Mouse (Mus musculus) hindbrain, embryonic 13.5 days (tissue): ENCODE results near the gene Rgs6. TPM values are rescaled to one million over a fixed set of nuclear protein-coding genes. Genes with fewer than 3 reads are reported as not detected.

Experiments
- ATAC-seq: fragments of 200-750 bp; cut with Nextera tagmentation; 2 replicates; pipeline ENCODE4 v1.8.0; 2017; ENCODE audit warnings: moderate TSS enrichment; ENCODE audit not compliant: low FRiP score
- H3K27ac ChIP-seq: fragments of 300-500 bp; sonication (generic); 2 replicates; pipeline ENCODE4 v1.5.1; 2015; ENCODE audit warnings: inconsistent platforms, mild to moderate bottlenecking, moderate library complexity
- H3K27me3 ChIP-seq: fragments of 300-500 bp; sonication (generic); 2 replicates; pipeline ENCODE4 v1.6.1; 2015; ENCODE audit warnings: mild to moderate bottlenecking, inconsistent platforms
- H3K36me3 ChIP-seq: fragments of 300-500 bp; sonication (generic); 2 replicates; pipeline ENCODE4 v1.6.1; 2015; ENCODE audit warnings: mild to moderate bottlenecking, inconsistent platforms
- H3K4me1 ChIP-seq: fragments of 300-500 bp; sonication (generic); replicated peaks from 2 replicates; pipeline ENCODE4 v1.6.1; 2015; ENCODE audit warnings: inconsistent platforms
- H3K4me2 ChIP-seq: fragments of 300-500 bp; sonication (generic); 2 replicates; pipeline ENCODE4 v1.6.1; 2015; ENCODE audit warnings: inconsistent platforms, mild to moderate bottlenecking, moderate library complexity
- H3K4me3 ChIP-seq: fragments of 300-500 bp; sonication (generic); 2 replicates; pipeline ENCODE4 v1.5.1; 2015; ENCODE audit warnings: mild to moderate bottlenecking, inconsistent platforms
- H3K9ac ChIP-seq: fragments of 300-500 bp; sonication (generic); 2 replicates; pipeline ENCODE4 v1.6.1; 2015; ENCODE audit warnings: mild to moderate bottlenecking, inconsistent platforms
- H3K9me3 ChIP-seq: fragments of 300-500 bp; sonication (generic); 2 replicates; pipeline ENCODE4 v1.6.1; 2016; ENCODE audit warnings: inconsistent platforms
- WGBS: fragments of 180-500 bp; shearing (Covaris S2); methylation state at CpG from one replicate; pipeline ENCODE4 v1.1.7; 2015; 5-methylcytosine and 5-hydroxymethylcytosine counted together
- polyA plus RNA-seq: library from polyadenylated mRNA; unstranded; fragments of >200 nt; fragmentation: Nextera tagmentation; extraction: Ambion mirVana; gene quantifications from 2 replicates; pipeline ENCODE4 v1.2.1, GENCODE M21; 2015

The Rgs6 gene
- polyA plus RNA-seq, 1 experiment from 2014 or later = 7.4 TPM

DNA sequence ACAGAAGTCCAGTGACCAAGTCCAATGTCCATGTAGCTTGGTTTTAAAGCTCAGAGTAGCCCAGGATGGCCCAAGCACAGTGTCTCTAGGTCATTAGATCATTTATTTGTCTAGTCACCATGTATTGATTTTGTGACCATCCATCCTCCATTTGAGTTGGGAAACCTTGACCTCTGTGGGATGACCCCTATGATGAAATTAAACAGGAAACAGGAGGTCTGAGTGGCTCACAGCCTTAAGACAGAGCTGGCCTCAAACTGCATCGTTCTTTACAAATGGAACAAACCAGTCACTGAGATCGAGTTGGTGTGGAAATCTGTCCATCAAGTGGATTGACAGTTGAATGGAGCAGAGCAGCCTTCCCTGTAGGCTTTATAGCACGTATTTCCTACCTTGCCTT is 536.0 kb downstream of the Rgs6 start:
- ATAC-seq = no peak
- H3K27me3 ChIP-seq = no peaks in the 10 kb centered on the region
- no peak overlapping the region for H3K4me3 ChIP-seq
- peaks cover 7% of the 10 kb centered on the region for H3K4me1 ChIP-seq
- WGBS = 67% methylated on average over 3 of the region's 3 CpGs
- no peak overlapping the region for H3K4me2 ChIP-seq
- H3K9ac ChIP-seq = no peak overlapping the region
- H3K9me3 ChIP-seq = no peaks in the 10 kb centered on the region
- no peaks in the 10 kb centered on the region for H3K36me3 ChIP-seq
- H3K27ac ChIP-seq = no peak overlapping the region

DNA sequence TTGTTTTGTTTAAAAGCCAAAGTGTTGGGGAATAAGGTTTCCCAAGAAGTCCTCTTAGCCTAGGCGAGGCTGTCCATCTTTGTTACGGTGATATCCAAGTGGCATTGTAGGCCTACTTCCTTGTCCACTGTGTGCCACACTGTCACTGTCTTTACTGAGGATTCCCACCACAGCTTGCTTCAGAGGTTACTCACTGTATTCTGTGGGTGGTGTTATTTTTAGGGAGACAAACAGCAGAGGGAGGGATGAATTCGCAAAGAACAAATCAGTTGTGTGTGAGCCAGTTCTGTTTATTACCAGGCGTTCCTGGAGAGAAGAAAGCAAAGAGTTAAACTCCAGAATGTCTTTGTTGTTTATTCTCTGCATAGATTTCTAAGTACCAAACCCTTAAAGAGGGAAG is 537.2 kb downstream of the Rgs6 start:
- 90% methylated on average over 4 of the region's 4 CpGs for WGBS
- Histone ChIP-seq H3K9me3 (no peaks in the 10 kb centered on the region), H3K4me1 (peaks cover 7% of the 10 kb centered on the region), H3K4me3 (no peak overlapping the region), H3K9ac (no peak overlapping the region), H3K27me3 (no peaks in the 10 kb centered on the region), H3K27ac (no peak overlapping the region), H3K36me3 (no peaks in the 10 kb centered on the region), H3K4me2 (no peak overlapping the region)
- ATAC-seq = no peak

DNA sequence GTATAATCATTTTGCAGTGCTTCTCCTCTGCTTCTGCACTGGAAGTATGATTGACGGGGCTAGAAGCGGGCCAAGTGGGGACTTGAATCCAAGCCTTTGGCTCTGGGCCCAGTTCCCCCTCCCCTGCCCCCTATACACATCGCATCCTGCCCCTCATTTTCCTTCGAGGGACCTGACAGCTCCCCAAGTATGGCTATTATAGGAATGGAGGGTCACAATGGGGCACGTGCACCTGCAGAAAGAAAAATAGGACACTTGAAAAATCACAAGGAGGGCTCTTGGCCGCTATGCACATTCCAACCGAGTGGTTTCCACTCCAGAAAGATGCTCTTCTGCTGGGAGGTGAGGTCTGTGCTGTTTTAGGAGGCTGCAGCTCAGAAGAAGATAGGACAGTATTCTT is 538.8 kb downstream of the Rgs6 start:
- Histone ChIP-seq H3K27me3 (no peaks in the 10 kb centered on the region), H3K9ac (no peak overlapping the region), H3K9me3 (no peaks in the 10 kb centered on the region), H3K4me2 (no peak overlapping the region), H3K36me3 (no peaks in the 10 kb centered on the region), H3K4me1 (peaks cover 7% of the 10 kb centered on the region), H3K27ac (no peak overlapping the region), H3K4me3 (no peak overlapping the region)
- WGBS = 87% methylated on average over 7 of the region's 7 CpGs
- ATAC-seq = no peak

DNA sequence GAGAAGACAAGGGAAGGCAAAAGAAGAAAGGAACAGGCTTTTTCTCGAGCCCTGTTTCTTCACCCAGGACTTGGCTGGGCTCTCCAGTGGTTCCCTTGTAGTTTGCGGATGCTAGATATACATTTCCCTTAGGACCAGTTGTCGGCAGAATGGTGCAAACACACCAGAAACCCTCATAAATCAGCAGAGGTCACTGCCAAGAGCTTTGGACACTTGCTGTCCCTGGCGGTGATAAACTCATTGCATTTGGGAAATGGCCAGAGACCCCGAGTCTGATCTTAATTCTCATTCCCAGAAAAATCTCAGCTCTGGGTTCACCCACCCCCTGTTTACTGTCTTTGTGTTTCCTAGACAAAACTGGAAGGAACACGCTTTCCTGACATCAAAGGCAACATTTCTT is 539.9 kb downstream of the Rgs6 start:
- no peak overlapping the region for H3K27ac ChIP-seq
- H3K4me3 ChIP-seq = no peak overlapping the region
- no peaks in the 10 kb centered on the region for H3K36me3 ChIP-seq
- no peaks in the 10 kb centered on the region for H3K9me3 ChIP-seq
- ATAC-seq = no peak
- H3K4me1 ChIP-seq = peaks cover 7% of the 10 kb centered on the region
- 70% methylated on average over 6 of the region's 6 CpGs for WGBS
- no peak overlapping the region for H3K4me2 ChIP-seq
- no peak overlapping the region for H3K9ac ChIP-seq
- no peaks in the 10 kb centered on the region for H3K27me3 ChIP-seq

DNA sequence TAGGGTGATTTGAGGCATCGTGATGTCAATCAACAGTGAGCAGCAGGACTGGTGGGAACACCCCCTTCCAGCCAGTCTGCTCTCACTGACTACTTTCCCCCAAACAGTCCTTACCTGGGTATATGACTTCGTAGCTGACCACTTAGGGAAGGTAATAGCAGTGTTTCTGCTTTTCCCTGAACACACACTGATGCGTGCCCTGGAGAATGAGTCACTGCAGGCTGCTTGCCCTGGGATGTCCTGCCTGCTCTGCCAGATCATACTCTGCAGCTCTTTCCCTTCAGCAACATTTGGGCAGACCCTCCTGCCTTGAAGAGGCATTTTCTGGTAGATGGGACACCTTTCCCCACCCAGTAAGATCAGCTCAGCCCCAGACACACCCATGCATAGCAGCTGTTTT is 540.5 kb downstream of the Rgs6 start:
- no peak overlapping the region for H3K27ac ChIP-seq
- no peaks in the 10 kb centered on the region for H3K9me3 ChIP-seq
- no peak overlapping the region for H3K4me3 ChIP-seq
- H3K4me2 ChIP-seq = no peak overlapping the region
- no peaks in the 10 kb centered on the region for H3K36me3 ChIP-seq
- H3K27me3 ChIP-seq = no peaks in the 10 kb centered on the region
- ATAC-seq = no peak
- WGBS = 92% methylated on average over 3 of the region's 3 CpGs
- no peak overlapping the region for H3K9ac ChIP-seq
- peaks cover 7% of the 10 kb centered on the region for H3K4me1 ChIP-seq

DNA sequence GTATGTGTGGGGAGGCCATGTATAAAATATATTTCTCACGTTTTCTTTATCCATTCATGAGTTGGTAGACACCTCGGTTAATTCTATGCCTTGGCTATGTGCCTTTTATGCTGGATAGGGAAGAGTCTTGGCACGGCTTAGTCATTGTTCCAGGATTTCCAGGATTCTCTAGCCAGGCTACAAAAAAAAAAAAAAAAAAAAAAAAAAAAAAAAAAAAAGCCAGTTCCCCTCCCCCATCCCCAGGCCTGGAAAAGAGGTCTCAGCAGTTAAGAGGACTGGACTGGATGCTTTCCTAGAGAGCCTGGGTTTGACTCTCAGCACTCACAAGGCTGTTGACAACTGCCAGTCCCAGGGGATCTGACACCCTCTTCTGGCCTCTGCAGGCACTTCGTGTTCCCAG is 543.3 kb downstream of the Rgs6 start:
- no peaks in the 10 kb centered on the region for H3K9me3 ChIP-seq
- H3K4me2 ChIP-seq = no peak overlapping the region
- no peaks in the 10 kb centered on the region for H3K27me3 ChIP-seq
- no peak overlapping the region for H3K27ac ChIP-seq
- H3K4me1 ChIP-seq = peaks cover 7% of the 10 kb centered on the region
- 64% methylated on average over 4 of the region's 4 CpGs for whole genome bisulfite sequencing
- ATAC-seq = no peak
- H3K9ac ChIP-seq = no peak overlapping the region
- H3K4me3 ChIP-seq = no peak overlapping the region
- no peaks in the 10 kb centered on the region for H3K36me3 ChIP-seq

DNA sequence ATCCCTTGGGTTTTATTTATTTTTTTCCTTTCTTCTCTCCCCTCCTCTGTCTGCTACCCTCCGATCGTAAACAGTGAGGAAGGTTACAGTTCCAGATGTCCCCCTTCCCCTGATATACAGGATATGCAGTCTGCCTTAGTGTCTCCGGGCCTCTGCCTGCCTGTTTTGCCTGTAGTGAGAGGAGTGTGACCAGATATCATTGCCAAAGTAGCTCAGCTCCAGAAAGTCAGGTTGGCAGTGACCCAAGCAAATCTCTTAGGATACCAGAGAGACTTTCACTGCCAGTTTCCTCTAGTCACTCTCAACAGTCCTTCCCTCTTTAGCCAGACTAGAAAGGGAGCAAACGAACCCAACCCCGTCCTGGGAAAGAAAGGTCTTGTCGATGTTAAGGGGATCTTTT is 545.7 kb downstream of the Rgs6 start:
- WGBS = 76% methylated on average over 6 of the region's 6 CpGs
- no peak overlapping the region for H3K27ac ChIP-seq
- H3K4me1 ChIP-seq = no peaks in the 10 kb centered on the region
- no peaks in the 10 kb centered on the region for H3K9me3 ChIP-seq
- H3K4me2 ChIP-seq = no peak overlapping the region
- H3K9ac ChIP-seq = no peak overlapping the region
- no peaks in the 10 kb centered on the region for H3K36me3 ChIP-seq
- no peaks in the 10 kb centered on the region for H3K27me3 ChIP-seq
- no peak overlapping the region for H3K4me3 ChIP-seq
- ATAC-seq = no peak

DNA sequence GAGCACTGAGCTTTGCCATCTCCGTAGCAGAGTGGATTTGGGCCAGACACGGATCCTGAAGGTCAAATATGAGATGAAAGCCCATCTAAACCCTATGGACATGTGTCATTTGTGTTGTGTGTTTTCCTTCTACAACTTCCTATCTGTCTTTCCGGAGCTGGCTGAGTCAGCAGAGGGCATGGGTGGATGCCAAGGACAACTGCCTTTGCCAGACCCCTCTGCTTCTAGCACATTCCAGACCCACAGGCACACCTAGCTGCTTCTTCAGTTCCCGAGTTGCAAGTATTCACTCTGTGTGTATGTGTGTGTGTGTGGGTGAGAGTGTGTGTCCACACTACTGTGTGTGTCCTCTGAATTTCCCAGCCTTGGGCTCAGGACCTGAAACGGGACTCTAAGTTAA is 547.9 kb downstream of the Rgs6 start:
- 91% methylated on average over 5 of the region's 5 CpGs for WGBS
- Histone ChIP-seq H3K9ac (no peak overlapping the region), H3K36me3 (no peaks in the 10 kb centered on the region), H3K4me3 (no peak overlapping the region), H3K4me1 (no peaks in the 10 kb centered on the region), H3K27me3 (no peaks in the 10 kb centered on the region), H3K27ac (no peak overlapping the region), H3K4me2 (no peak overlapping the region), H3K9me3 (no peaks in the 10 kb centered on the region)
- no peak for ATAC-seq

DNA sequence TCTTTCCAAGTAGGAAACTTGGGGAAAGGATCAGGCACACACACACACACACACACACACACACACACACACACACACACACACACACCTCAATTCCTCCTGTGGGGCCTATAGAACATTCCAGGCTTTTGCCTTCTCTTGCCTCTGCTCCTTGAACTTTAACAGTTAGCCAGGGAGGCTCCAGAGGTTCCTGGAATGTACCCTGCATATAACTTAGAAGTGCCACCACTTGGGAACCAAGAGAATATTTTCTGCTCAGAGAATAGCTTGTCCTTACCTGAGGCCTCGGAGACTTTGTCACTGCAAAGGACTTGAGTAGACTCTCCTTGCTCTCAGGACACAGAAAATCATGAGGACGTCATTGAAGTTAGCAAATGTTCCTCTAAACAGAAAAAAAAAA is 548.4 kb downstream of the Rgs6 start:
- no peaks in the 10 kb centered on the region for H3K27me3 ChIP-seq
- H3K27ac ChIP-seq = no peak overlapping the region
- H3K4me2 ChIP-seq = no peak overlapping the region
- H3K9me3 ChIP-seq = no peaks in the 10 kb centered on the region
- WGBS = 88% methylated on average over 2 of the region's 2 CpGs
- H3K36me3 ChIP-seq = no peaks in the 10 kb centered on the region
- H3K4me3 ChIP-seq = no peak overlapping the region
- no peak for ATAC-seq
- H3K9ac ChIP-seq = no peak overlapping the region
- H3K4me1 ChIP-seq = no peaks in the 10 kb centered on the region

DNA sequence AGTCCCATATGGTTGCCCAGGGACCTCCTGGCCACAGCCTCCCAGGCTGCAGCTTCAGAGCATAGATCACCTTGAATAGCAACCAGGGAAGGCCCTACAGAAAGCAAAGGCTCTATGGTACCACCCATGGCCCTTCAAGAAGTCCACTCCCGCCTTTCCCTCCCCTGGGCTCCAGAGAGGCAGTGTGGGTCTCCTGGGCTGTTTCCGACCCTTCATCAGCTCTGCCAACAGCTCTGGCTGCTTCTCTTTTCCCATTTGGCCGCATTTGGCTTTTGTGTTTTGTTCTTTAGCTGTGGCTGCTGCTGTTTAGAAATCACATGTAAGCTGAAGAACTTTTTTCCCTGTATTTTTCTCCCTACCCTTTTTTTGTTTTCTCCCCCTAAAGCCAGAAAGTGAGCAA is 548.9 kb downstream of the Rgs6 start:
- H3K36me3 ChIP-seq = no peaks in the 10 kb centered on the region
- H3K9me3 ChIP-seq = no peaks in the 10 kb centered on the region
- no peak overlapping the region for H3K27ac ChIP-seq
- ATAC-seq = no peak
- no peaks in the 10 kb centered on the region for H3K4me1 ChIP-seq
- no peak overlapping the region for H3K9ac ChIP-seq
- no peak overlapping the region for H3K4me2 ChIP-seq
- WGBS = 69% methylated on average over 3 of the region's 3 CpGs
- no peak overlapping the region for H3K4me3 ChIP-seq
- no peaks in the 10 kb centered on the region for H3K27me3 ChIP-seq

DNA sequence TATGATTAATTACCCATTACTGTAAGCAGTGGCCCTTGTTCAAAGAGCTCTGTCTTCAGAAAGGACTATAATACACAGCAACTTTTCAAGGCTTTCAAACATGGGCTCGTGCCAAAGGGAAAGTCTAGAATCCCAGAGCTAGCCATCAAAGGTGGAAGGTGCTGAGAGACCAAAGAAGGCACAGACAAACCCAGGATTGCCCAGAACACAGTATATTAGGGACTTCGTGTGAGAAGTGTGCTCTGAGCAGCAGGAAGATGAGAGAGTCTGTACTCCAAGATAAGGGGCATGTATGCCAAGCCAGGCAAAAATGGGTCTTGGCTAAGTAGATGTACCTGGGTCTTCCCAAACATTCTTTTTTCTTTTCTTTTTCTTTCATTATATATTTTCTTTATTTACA is 553.1 kb downstream of the Rgs6 start:
- WGBS = 63% methylated on average over 2 of the region's 2 CpGs
- H3K27me3 ChIP-seq = no peaks in the 10 kb centered on the region

DNA sequence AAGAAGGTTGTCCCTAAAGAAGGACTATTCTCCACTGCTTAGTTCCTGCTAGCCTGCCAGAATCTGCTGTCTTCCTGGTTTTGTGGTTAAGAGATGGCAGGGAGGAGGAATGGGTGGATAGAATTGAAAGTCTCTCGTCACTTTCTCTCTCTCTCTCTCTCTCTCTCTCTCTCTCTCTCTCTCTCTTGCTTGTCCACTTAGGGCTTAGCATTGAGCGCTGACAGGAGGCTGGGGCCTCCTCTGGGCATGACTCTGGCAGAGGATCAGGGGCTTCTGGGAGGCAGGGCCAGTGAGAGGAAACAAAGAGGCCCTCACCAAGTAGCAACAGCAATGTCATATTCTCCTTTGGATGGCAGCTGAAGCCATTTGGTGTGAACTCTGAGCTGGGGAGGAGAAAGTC is 554.4 kb downstream of the Rgs6 start:
- no peak overlapping the region for H3K27ac ChIP-seq
- no peak overlapping the region for H3K4me3 ChIP-seq
- H3K4me1 ChIP-seq = peaks cover 27% of the 10 kb centered on the region
- H3K4me2 ChIP-seq = no peak overlapping the region
- no peaks in the 10 kb centered on the region for H3K27me3 ChIP-seq
- 36% methylated on average over 2 of the region's 2 CpGs for WGBS
- H3K9me3 ChIP-seq = no peaks in the 10 kb centered on the region
- no peak for ATAC-seq
- H3K36me3 ChIP-seq = no peaks in the 10 kb centered on the region
- H3K9ac ChIP-seq = no peak overlapping the region

More for the DNA sequence above, 553.1 kb downstream of the Rgs6 start:
- ATAC-seq = no peak
- Histone ChIP-seq H3K9me3 (no peaks in the 10 kb centered on the region), H3K4me3 (no peak overlapping the region), H3K9ac (no peak overlapping the region), H3K4me1 (peaks cover 18% of the 10 kb centered on the region), H3K4me2 (no peak overlapping the region), H3K27ac (no peak overlapping the region), H3K36me3 (no peaks in the 10 kb centered on the region)

DNA sequence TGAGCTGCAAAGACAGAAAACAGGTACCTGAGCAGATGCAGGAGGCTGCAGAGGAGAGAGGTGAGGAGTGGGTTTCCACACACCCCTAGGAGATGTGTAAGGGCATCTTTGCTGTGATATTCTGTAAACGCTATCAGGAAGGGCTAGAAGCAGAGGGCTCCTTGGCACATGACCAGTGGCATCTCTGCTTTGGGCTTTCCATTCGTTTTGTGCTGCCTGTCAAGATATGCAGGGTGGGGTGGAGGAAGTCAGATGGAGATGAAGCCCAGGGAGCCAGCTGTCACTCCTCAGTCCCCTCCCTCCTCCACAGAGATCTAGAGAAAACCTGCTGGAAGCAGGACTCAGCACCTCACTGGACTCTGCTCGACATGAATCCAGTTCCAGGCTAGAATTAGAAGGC is 555.0 kb downstream of the Rgs6 start:
- Histone ChIP-seq H3K9me3 (no peaks in the 10 kb centered on the region), H3K4me1 (peaks cover 27% of the 10 kb centered on the region), H3K27ac (no peak overlapping the region), H3K27me3 (no peaks in the 10 kb centered on the region), H3K4me3 (no peak overlapping the region), H3K9ac (no peak overlapping the region), H3K4me2 (no peak overlapping the region), H3K36me3 (no peaks in the 10 kb centered on the region)
- WGBS = 43% methylated on average over 3 of the region's 3 CpGs
- no peak for ATAC-seq

DNA sequence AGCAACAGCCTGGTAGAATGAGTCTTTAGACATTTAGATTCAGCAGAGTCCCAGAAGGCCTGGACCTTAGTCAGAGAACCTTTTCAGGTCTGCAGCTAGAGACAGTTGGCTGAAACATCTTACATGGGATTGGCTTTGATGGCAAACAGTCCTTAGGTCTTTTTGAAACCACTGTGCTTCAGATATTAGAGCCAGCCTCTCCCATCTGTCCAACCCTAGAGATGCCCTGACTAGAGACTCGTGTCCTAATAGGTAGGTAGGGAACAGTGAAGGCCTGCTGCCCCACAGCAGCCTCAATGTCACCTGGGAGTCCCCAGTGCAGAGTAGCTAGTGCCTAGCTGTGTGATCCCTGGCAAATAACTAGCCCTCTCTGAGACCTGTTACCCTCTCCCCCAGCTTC is 555.5 kb downstream of the Rgs6 start:
- Histone ChIP-seq H3K4me1 (peaks cover 27% of the 10 kb centered on the region), H3K4me2 (no peak overlapping the region), H3K36me3 (no peaks in the 10 kb centered on the region), H3K4me3 (no peak overlapping the region), H3K27me3 (no peaks in the 10 kb centered on the region), H3K27ac (no peak overlapping the region), H3K9me3 (no peaks in the 10 kb centered on the region), H3K9ac (no peak overlapping the region)
- 74% methylated on average over 1 of the region's 1 CpGs for WGBS
- no peak for ATAC-seq
